Mouse (Mus musculus): Measurements from ENCODE around the gene Tmcc3.

The Tmcc3 gene

DNA sequence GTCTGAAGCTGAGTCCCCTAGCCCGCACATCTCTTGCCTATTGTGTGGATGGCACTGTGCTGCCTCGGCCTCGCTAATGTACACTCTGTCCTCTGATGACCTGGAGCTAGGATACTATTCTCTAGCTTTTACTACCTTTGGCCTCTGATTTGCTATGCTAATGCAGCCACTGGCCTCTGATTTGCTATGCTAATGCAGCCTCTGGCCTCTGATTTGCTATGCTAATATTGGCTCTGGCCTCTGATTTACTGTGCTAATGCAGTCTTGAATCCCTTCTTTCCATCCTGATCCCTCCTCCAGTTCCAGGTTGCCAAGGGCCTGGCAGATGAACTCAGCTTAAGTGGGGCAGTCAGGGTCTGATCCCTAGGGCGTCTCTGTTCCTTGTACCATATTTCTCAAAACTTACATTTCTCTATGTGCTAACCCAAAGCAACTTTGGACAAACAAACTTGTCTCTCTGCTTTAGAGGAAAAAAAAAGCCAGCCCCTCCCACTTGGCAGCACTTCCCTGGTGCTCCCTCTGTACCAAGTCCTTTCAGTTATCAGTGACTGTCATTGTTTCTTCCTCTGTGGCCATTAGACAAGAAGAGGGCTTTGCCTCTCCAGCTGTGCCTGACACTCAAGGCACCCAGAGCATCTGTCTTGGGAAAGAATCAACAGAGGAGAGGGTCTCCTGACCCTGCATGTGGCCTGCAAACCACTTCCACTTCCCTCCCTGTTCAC lies 237.9 kb downstream of the Tmcc3 start:
- DNase-seq (ENCODE audit: low spot score): peak; percentile 50

DNA sequence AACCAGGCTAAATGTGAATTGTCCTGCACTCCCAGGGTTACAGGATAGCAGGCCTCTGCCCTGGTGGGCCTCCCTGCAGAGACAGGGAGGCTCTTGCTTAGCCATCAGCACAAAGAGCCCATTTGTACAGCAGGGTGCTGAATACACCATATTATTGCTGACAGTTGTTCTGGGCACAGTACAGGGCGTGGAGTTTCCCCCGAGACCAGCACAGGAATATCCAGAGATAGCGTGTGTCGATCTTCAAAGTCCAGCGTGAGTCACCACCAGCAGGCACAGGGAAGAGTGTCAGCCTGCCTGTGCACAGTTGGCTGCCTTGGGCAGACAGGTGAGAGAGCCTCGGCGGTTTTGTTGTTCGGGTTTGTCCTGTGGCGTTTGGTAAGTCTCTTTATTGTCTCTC lies 238.9 kb downstream of the Tmcc3 start:
- DNase-seq (ENCODE audit: low spot score): no peak

DNA sequence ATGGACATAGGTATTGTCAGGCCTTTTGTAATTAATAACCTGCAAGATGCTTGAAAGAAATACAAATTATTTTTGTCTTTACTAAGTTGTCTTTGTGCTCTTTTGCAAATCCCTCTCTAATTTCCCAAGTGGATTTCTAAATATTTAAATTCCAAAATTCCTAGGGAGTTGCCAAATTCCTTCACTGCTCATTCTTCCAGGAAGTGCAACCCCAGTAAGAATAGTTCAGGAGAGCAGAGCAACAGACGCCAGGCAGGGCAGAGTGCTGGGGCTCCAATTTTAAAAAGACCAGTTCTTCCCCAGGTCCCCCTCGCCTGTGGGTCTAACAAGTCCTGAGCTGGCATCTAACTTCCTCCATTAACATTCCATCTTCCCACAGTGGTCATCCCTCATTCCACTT lies 239.3 kb downstream of the Tmcc3 start:
- no peak for DNase-seq (ENCODE audit: low spot score)

DNA sequence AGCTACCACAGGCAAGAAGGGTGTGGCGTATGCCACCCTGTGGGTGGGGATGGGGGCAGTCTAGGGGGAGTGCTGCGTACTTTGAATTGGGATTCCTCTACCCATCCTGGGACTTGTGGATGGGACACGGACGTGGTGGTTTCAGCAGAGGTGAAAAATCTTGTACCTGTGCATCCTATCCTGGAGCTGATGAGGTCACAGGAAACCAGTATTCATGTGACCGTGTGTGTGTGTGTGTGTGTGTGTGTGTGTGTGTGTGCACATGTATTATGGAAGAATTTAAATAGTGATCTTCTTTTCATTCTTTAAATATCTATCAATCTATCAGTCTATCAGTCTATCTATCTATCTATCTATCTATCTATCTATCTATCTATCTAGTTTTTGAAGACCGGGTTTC lies 239.8 kb downstream of the Tmcc3 start:
- DNase-seq (ENCODE audit: low spot score): no peak

DNA sequence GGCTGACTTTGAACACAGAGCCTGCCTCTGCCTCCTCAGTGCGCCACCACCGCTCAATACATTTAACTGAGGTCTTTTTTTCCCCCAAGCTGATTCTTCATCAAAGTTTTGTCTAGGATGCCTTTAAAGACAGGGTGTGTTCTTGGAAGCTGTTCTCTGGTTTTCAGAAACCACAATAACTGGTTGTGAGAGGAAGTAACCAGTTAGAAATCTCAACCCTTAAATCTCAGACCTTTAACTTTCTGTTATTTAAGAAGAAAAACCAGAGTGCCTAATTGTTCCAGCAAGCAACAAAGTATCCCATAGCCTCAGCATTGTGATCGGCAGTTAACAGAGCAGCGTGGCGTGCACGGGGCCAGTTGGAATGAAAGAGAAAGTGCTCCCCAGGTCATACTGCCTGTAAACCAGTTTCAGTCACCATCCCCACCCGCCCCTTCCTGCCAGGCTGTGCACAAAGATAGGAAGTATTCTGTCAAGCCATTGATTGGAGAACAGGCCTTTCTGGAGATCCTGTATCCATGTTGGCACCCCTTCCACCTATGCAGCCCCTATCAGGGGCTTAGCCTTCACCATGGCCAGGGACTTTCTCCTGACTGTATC lies 240.3 kb downstream of the Tmcc3 start:
- DNase-seq (ENCODE audit: low spot score): peak; percentile 50

DNA sequence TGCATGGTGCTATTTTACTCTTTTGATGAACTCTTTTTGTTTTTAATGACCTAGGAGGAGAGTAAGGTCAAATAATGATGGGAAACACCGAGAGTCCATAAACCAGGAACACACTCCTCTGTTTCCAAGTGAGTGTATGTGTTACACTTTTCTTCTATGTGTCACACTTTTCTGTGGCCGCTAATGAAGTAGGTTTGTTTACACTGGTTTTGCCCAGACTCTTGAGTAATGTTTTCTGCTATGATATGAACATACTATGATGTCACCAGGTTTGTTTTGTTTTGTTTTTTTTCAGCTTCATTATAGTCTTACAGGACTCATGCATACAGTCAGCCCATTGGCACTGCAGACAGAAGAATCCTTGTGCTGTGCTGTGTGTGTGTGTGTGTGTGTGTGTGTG lies 243.6 kb downstream of the Tmcc3 start:
- DNase-seq (ENCODE audit: low spot score): no peak

DNA sequence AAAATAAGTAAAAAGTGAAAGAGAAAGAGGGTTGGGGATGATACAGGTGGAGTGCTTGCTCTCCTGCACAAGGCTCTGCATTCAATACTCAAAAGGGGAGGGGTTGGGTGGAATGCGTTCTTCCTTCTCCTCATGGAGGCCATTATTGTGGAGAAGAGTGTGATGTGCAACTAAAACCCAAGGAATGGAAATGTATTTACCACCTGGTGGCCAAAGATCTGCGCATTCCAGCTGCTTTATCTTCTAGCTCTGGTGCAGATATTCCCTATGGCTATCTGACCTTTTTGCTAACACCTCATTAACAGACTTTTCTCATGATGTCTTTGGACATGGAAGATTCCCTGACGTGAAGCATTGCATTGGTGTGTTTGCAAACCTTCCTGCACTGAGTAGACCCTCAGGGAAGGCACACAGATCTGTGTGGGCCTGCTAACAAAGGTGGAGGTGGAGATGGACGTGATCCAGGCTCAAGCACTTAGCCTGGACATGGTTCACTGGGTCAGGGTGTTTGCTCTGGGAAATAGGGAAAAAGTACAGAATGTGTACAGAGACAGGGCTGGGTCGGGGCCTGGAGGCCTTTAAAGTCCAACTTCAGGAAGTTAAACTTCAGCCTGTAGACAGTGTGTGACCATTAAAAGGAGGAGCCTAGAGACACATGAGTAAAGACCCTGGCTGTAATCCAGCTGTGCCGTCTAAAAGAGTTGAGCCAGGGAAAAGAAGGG lies 245.8 kb downstream of the Tmcc3 start:
- DNase-seq (ENCODE audit: low spot score): no peak

DNA sequence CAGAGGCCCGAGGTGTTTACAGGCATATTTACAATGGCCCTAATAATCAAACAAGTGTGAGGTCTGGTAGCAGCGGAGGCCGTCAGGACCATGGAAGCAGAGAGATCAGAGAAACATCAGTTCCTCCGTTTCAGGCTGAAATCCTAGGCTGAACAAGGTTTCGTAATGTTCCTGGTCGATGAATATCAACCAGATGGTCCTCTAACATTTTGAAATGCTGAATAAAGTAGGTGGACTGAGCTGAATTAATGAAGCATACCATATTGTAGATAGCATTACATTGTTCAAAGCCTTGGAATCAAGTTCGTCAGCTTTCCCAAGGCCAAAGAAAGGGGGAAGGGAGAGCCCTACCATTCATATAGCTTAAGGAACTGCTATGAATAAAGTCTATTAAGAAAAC lies 247.1 kb downstream of the Tmcc3 start:
- no peak for DNase-seq (ENCODE audit: low spot score)

DNA sequence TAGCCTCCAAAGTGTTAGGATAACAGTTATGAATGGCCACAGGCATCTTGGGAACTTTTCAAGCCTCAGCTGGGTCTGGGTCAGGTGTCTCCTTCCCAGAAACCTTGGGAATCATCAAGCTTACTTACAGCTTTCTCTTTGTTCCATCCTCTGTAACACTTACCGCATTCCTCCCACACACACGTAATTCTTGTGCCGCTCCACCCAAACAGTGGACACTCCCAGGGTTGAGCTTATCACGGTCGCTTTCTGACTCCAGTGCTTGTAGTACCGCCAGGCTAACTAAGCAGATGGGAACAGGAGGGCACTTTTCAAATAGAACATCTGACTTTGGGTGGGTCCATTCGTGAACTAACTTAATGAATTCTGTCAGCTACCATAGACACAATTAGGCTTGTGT lies 249.6 kb downstream of the Tmcc3 start:
- peak; percentile 55 for DNase-seq (ENCODE audit: low spot score)

DNA sequence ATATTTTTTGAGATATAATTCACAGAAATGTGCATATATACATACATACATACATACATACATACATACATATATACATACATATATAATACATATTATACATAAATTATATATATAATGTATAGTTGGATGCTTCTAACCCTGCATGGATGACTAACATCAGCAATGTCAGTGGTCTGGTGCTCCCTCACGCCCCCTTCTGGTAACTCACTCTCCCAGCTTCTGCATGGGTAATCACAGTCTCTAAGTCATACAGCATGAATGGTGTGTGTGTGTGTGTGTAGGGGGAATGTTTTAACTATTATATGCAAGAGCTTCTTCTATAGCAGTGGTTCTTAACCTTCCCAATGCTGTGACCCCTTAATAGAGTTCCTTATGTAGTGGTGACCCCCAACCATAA lies 250.4 kb downstream of the Tmcc3 start:
- DNase-seq (ENCODE audit: low spot score): no peak

DNA sequence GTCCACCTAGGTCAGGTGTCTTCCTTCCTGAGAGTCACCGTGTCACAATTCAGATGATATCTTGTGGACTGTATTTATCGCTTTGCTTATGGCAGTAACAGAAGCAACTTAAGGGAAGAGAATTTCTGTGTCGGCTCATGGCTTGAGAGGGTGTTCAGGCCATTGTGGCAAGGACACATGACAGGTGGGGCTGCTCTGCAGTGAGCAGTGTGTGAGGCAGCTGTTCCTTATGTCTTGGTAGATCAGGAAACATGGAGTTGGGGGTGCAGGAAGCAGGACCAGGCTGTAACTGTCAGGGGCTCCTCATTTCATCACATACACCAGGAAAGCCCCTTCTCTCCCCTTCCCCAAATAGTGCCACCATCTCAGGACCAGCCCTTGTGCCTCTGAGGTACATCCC lies 251.2 kb downstream of the Tmcc3 start:
- no peak for DNase-seq (ENCODE audit: low spot score)

DNA sequence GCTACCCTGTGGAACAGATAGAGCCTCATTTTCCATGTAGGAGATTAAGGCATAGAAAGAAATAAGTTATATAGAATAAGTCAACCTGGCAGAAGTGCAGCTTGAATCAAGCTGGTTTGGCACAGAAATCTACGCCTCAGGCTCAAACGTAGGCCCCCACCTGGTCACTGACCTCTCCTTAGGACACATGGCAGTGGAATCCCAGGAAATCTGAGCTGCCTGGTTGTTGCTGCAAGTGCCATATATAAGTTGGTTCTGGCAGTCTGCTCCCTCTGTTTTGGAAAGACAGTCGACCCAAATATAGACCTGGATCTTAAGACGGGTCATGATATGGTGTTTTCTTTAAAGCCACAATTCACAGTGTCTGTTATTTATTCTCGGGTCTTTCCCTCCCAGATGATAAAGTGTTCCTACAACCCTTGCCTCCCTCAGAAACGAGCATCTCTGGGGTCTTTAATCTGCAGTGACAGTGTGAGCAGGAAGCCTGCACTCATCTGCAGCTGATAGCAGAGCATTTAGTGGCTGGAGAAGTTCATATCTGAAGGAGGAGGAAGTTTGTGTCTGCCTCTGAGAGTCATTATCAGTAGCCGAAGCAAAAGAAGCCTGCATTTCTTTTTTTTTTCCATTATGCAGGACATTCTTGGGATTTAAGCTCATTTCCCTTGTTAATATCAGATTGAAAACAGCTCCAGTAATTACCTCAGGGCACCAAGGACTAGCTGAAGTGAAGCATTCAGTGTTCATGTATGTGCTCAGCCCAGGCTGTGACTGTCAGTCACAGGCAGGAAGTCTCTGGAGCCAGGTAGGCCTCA lies 253.9 kb downstream of the Tmcc3 start:
- no peak for DNase-seq (ENCODE audit: low spot score)

DNA sequence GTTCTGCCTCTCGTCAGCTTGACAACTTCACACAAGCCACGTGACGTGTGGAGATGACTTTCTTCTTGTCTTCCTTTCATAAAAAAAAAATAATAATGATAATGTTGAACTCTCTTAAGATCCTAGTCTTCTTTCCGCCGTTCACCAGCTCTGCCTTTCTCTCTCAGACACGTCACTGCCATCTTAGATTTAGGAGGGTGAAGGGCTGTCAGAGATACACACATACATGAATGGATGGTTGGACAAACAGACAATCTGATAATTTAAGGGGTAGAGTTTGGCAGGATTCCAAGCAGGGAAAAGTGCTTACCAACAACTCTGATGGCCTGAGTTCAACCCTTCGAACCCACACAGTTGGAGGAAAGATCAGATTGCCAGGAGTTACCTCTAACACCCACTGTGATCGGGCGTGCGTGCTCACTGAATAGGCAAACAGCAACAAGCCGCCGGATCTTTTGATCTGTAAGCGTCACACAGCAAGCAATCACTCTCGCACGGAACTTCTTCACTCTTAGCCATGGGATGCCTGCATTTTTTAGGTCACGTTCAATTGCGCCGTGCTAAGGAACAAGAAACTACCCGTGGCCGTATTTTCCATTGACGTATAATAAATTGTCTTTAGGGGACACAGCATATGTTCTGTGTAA lies 254.6 kb downstream of the Tmcc3 start:
- no peak for DNase-seq (ENCODE audit: low spot score)

DNA sequence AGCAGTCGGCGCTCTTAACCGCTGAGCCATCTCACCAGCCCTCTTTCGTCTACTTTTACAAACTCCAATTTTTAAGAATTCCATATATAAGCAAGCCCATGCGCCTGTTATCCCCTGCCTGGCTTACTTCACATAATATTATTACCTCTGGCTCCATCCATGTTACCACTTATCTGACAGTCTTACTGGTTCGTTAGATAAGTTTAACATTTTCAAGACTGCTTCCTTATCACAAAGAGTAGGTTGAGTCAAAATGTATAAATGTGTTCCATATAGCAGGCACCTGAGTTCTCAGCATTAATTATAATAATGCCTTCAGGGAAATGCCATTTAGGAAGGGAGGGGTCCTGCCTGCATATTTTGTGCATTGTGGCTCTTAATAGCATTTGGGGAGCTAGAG lies 255.5 kb downstream of the Tmcc3 start:
- DNase-seq (ENCODE audit: low spot score): no peak

DNA sequence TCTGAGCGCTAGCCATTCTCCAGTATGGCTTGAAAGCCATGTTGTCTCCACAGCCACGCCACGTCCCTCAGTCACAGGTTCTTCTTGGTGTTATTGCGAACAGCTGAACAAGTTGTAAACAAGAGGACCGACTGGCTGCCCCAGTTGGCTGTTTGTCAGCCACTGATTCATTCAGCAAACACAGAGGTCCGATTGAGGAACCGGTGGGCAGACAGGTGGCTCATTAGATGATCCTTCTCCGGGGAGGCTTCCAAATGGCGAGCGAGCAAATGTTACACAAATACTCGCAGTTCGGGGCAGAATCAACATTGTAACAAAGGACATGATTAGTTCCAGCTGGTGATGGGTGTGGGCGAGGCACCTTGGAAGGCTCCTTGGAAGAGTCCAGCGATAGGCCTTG lies 256.2 kb downstream of the Tmcc3 start:
- no peak for DNase-seq (ENCODE audit: low spot score)

DNA sequence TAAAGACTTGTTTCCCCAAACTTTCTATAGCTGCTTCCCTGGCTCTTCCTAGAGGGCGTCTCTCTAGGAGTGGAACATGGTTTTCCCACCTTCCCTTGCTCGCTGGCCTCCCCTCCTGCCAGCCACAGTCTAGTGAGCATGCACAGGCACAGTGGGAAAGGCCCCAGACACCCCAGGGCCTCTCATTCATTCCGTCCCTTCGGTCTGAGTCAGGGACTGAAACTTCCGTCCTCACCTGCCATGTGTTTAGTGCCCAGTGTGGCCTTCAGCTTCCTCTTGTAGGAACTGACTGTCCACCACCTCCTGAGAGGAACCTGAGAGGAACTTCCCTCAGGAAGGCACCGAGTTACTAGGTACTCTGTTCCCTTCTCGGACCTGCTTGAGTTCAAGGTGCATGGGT lies 257.1 kb downstream of the Tmcc3 start:
- DNase-seq (ENCODE audit: low spot score): no peak

DNA sequence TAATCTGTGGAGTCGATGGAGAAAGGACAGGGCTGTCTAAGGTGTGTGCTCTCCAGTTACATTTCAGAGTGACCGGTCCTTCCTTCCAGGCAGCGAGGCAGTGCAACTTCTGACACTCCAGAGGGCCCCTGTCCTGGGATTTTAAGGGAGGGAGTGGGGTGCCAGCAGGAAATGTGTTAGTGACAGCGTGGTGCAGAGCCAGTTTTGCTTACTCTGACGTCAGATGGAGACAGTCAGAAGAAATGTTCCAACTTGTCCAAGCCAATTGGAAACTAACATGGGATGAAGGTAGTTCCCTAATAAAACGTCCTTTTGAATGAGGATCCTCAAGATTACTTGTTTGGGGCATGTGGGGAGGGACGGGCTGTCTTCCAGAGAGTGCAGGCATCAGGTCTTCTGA lies 258.0 kb downstream of the Tmcc3 start:
- no peak for DNase-seq (ENCODE audit: low spot score)

DNA sequence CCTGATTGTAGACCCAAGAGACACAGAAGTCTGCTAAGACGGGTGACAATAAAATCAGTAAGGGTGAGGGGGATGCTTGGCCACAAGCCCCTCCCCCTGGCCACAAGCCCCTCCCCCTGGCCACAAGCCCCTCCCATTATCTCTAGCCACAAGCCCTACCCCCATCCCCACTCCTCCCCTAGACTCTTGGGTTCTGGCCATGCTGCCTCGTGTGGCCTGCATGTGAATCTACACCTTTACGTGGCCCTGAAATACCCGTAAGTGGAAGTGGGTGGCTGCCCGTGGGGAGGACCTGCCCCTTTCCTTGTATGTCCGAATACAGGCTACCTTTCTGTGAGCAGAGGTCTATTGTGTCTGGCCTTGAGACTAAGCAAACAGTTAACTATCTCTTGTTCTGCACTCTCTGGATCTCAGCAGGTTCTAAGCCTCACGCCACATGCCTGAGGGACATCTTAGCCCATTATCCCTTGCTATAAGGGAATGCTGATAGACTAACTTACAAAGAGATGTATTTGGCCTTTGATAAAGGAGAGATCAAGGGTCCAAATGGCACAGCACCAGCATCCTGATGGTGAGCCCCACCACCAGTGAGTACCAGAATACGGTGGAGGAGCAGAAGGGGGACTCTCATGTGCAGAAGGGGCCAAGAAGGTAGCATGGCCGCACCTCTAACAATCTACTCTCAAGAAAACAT lies 260.3 kb downstream of the Tmcc3 start:
- no peak for DNase-seq (ENCODE audit: low spot score)

DNA sequence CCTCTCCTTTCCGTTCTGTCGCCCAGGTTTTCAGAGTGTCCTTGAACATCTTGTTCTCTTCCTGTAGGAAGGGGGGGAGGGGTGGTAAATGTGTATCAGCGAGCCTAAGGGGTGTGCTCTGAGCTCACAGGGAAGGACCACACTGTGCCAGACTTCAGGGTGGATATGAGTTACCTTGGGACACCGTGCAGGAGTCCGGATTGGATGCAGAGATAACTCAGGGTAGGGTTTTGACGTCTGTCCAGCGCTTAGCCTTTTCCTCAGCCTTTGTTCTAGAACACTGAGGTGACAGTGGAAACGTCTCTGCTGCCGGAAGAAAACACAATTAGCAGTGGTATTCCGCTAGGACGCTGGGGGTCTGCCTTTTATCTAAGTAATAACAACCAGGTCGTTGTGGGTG lies 261.0 kb downstream of the Tmcc3 start:
- DNase-seq (ENCODE audit: low spot score): peak; percentile 58

DNA sequence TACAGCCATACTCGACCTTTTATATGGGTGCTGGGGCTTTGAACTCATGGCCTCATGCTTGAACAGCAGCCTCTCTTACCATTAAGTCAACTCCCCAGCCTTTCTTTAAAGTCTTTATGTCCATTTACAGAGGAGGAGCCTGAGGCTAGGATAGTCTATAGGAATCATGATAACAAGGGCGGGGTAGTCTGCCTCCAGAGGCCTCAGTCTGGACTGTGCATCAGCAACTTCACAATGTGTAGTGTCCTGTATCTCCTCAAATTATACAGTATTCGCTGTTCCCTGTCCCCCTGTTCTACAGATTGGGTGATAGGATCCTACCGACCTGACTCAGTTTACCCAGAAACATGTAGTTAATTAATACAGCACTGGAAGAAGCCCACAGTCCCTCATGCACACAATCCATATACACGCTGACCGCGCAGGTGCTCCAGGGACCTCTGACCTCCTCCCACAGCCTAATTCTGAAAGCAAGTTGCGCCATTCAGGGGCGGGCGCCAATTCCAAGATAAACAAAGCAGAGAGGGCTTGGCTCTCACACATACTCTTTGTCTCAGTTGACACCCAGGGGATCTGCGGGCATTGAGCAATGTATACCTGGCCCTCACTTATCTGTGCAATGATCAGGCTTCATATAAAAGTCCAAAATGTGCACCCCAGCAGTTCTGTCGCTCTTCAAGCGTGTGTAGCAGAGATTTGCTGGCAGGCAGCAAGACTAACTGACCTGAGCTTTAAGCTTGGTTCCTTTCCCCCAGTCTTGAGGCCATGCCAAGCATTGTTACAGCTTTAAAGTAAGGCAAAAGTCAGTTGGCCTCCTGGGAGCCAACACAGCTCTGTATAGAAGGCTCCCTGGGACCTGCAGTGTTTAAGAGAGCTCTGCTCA lies 262.9 kb downstream of the Tmcc3 start:
- DNase-seq (ENCODE audit: low spot score): peak; percentile 81

DNA sequence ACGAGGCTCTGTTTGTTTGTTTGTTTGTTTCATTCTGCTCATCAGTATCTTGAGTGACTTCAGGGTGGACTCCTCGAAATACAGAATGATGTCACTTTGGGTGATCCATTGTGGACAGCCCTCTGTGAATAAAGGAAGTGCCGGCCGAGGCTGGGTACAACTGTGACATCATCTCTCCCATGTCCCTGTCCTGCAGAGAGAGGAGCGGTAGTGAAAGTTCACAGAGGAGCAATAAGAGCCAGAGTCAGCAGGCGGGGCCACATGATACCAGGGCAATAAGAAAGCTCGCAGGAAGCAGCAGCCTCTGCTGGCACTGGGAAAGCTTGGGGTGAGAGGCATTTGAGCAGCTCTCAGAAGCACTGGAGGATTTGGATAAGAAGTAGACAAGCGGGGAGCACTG lies 264.2 kb downstream of the Tmcc3 start:
- DNase-seq (ENCODE audit: low spot score): peak; percentile 87
